Mouse (Mus musculus) activated CD4-positive, CD25-positive, alpha-beta regulatory T cell, adult 4 months (primary cell): ENCODE measurements around the gene Mall. TPM values are rescaled to one million over a fixed set of nuclear protein-coding genes. Genes with fewer than 3 reads are reported as not detected.

Source experiments
- ATAC-seq: one replicate; pipeline ENCODE4 v1.8.0; 2017
- polyA plus RNA-seq, 2 experiments: library from polyadenylated mRNA; unstranded; fragments of 100-300 nt; shearing (Covaris generic); gene quantifications; one replicate each; pipeline ENCODE4 v1.2.1; 2017

Mall gene
- polyA plus RNA-seq, result not detected

DNA sequence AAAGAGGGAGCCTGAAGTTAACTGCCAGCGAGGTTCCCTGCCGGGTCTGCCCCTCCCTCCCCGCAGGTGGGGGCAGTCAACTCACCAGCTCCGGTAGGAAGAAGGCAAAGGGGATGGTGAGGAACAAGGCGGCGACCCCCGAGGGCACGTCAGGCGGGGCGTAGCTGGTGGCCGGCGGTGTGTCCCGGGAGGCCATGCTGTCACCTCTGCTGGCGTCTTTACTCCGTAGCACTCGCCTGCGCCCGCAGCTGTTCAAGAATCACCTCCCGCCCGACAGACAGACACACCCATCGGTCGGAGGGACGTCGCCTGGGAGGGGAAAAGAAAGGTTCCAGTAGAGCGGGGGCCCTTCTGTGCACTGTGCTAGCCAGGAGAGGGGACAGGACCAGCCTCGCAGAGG is at the start of gene Mall:
Mall (minus strand) TSS at position 262 of the 400 bp plus-strand sequence.
- ATAC-seq, result no peak

- no peak for ATAC-seq
Measured at GRCm38 (mm10) chr2:127778451-127778850, 48.7 kb upstream of the Mall start.

GRCm38 (mm10) chr2:127775013-127775412 is 45.3 kb upstream of the Mall start:
- no peak for ATAC-seq

- ATAC-seq, result no peak
Measured at GRCm38 (mm10) chr2:127774578-127774941, 44.8 kb upstream of the Mall start.

GRCm38 (mm10) chr2:127773938-127774577 is 44.3 kb upstream of the Mall start:
- no peak for ATAC-seq

DNA sequence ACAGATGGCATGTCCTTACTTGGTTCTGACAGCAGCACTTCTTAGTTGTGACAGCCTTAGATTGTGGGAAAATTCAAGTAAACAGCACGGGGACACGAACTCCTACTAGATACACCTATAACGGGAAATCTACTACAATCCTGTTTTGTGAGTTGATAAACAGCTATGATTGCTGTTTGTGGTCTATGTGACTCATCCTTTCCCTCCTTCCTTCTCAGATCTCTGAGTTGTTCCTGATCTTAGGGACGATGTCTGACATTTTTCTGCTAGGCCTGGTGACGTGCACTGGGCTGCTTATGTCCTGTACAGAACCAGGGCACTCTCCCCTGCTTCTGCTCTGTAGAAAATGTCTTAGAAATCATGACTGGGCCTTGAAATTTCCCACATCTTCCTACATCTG is 31.9 kb upstream of the Mall start:
- ATAC-seq, result no peak

DNA sequence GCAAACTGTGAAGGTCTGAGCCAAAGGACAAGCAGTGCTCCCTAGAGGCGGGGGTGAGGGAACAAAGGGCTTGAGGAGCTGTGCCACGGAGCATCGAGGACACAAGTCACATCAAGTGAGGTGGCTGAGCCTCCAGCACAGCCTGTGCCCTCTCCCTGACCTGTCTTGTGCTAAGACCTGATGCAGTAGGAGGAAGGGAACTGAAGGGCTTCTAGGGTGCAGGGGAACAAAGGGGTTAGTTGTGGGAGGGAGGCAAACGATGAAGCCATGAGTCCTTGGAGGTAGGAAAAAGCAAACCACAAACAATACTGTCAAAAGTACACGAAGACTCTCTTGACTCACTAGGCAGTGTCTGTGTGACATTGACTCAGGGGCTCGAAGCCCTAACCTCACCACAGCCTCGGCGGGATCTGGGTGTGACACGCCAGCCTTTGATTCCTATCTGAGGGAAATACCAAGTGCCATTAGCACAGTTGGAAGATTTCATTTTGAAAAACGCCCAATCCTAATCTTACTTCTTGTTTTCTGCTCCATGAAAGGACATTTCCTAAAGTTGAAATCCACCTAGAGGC is 30.8 kb upstream of the Mall start:
- ATAC-seq, result no peak

- no peak for ATAC-seq
Measured at GRCm38 (mm10) chr2:127760014-127760413, 30.3 kb upstream of the Mall start.

- ATAC-seq, result no peak
Measured at GRCm38 (mm10) chr2:127759157-127759880, 29.6 kb upstream of the Mall start.

DNA sequence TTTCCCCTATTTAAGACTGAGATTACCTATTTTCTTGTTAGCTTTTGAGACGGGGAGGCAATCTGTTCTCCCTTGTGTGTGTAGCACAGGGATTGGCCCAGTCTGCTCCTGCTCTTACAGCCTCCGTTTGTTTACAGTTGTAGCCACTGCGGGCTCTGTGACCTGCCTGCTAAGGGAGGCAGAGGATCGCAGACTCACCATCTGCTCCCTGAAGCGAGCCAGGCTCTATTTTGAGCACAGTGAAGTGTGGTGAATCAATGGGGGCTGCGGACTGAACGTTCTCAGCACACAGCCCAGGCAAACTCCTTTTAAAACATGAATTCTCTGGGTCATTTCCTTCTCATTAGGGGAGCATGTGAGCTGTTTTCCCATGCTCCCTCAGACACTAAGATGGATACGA is 27.4 kb upstream of the Mall start:
- no peak for ATAC-seq

GRCm38 (mm10) chr2:127754113-127754512 is 24.4 kb upstream of the Mall start:
- ATAC-seq, result no peak

GRCm38 (mm10) chr2:127751849-127752610 is 22.3 kb upstream of the Mall start:
- ATAC-seq, result no peak

- no peak for ATAC-seq
Measured at GRCm38 (mm10) chr2:127749376-127749775, 19.6 kb upstream of the Mall start.

GRCm38 (mm10) chr2:127748316-127748715 is 18.6 kb upstream of the Mall start:
- no peak for ATAC-seq

DNA sequence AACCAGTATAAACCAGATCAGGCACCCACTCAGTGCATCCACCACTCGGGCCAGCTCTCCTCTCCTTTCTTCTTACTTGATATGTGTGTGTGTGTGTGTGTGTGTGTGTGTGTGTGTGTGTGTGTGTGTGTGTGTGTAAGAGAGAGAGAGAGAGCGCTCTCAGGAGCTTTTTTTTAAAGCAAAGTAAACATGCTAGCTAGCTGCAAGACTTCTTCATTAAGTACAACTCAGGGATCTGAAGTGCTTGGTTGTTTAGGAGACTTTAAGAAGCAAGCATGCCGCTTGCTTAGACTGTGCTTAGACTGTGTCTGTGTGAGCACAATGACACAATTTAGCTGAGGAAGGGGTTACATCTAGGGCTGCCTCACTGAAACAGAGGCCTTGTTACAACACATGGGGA is 12.9 kb upstream of the Mall start:
- no peak for ATAC-seq

DNA sequence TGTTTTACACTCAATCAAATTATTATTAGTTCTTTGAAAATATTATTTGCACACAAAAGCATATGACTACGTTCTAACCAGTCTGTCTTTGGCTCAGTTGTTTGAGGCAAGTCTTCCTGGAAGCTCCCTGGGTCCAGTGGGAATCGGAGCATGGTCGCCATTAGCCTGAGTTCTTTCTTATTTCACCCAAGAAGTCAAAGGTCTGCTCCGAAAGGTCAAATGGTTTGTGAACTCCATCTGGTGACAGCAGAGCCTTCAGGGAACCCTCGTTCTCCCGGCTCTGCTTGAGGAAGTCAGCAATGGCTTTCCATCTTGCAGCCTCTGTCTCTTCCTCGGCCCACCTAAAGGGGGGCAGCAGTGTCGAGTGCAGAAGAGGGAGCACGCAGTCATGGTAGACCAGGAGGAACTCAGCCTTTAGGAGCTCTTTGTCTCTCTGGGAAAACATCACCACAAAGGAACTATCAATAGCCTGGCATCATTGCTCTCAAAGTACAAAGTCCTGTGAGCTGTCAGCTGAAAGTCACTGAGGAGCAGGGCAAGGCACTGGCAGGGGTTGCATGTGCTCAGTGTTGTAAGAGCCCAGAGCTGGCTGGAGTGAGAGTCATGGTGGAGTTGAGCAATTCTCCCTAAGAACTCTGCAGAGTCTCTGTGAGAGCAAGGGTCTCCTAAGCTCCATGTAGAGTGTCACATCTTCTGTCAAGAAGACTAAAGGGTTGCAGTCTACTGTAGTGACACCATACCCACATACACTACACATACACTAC is 11.2 kb upstream of the Mall start:
- ATAC-seq, result no peak

- ATAC-seq, result no peak
Measured at GRCm38 (mm10) chr2:127737885-127738284, 8.2 kb upstream of the Mall start.

DNA sequence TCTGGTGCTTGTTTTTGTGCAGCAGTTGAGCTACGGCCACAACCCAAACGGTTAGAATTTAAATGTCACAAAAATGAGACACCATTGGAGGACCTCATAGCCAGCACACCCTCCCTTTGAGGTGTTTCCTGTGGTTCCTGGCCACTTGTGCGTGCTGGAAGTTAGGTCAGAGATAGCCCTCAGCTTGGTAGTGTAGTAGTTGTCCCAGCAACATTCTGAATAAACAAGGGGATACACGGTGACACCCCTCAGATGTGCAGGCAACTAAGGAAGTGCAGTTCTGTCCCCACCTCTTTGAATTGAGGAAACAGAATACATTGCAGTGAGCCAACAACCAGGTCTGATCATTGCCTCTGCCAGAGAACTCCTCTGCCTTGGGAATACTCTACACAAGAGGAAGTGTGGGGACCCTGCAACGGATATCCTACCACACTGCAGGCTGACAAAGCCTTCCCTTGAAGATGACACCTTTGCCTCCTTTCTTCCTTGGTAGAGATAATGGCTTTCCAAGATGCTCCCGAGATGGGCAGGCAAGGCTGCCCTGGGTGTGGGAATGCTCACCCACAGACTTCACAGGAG is 7.0 kb upstream of the Mall start:
- no peak for ATAC-seq

GRCm38 (mm10) chr2:127735512-127736145 is 5.9 kb upstream of the Mall start:
- no peak for ATAC-seq

- no peak for ATAC-seq
Measured at GRCm38 (mm10) chr2:127734889-127735288, 5.2 kb upstream of the Mall start.

DNA sequence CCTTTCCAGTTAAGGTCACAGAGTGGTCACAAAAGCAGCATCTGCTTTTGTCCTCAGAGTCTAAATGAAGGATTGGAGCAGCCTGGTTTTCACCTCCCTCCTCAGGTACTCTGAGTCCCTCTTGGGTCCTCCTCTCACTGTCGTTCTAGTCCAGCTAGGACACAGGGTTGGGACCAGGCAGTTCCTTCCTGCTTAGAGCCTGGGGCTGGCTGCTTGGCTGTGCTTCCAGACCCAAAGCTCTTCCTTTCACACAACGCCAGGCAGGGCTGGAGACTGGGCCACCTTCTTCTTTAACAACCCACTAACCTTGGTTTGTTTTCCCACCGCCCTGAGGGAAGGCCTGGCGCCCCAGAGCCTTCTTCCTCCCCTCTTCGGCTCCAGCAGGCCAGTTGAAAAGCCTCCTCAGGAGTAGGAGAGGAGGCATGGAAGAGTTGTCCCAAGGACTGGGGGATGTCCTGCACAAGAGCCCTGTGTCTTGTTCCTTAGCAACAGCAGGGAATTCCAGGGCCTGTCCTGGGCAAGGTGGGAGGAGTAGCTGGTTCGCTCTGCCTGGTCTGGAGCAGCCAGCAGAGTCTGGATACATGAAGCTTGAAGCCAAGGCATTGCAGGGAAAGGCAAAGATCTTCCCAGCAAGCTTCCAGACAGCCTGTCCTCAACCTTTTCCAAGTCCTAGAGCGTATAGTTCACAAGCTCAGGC is 717 bp upstream of the Mall start:
- no peak for ATAC-seq
